Mouse (Mus musculus): ENCODE data around the gene Ooep.

GRCm38 (mm10) chr9:78365850-78366544 is 12.5 kb downstream of the Ooep start:
- TF ChIP-seq POLR2A (IDR thresholded peaks at IDR 0.05; ENCODE audit: insufficient read depth, low read depth, low read length) (no peak), CTCF (IDR thresholded peaks at IDR 0.05; ENCODE audit: insufficient read depth, low read depth, low read length) (no peak)

Data from olfactory bulb, adult 2 months (tissue).